Mouse (Mus musculus): ENCODE results near the gene Ajap1. TPM values are rescaled to one million over a fixed set of nuclear protein-coding genes. Genes with fewer than 3 reads are reported as not detected.

The Ajap1 gene
- polyA plus RNA-seq, 1 experiment from 2014 or later = 0.29 TPM

GRCm38 (mm10) chr4:153492444-153492843 is 9.8 kb upstream of the Ajap1 start:
- WGBS = 77% methylated on average over 9 of the region's 9 CpGs
- H3K27me3 ChIP-seq (ENCODE audit: control insufficient read depth, insufficient read depth, low read length) = no peaks in the 10 kb centered on the region
- no peak for ATAC-seq (ENCODE audit: insufficient number of reproducible peaks, insufficient read depth, low FRiP score, low read depth)
- no peak overlapping the region for H3K4me3 ChIP-seq (ENCODE audit: low read depth, low read length)
- H3K4me2 ChIP-seq (replicated peaks; ENCODE audit: low read depth, low read length) = no peak overlapping the region
- H3K4me1 ChIP-seq (ENCODE audit: control insufficient read depth, insufficient read depth, low read length) = no peaks in the 10 kb centered on the region
- H3K27ac ChIP-seq (ENCODE audit: low read length) = no peak overlapping the region
- no peaks in the 10 kb centered on the region for H3K9me3 ChIP-seq (ENCODE audit: control insufficient read depth, low read depth, low read length)
- no peaks in the 10 kb centered on the region for H3K36me3 ChIP-seq (ENCODE audit: control insufficient read depth, insufficient read depth, low read length)
- H3K9ac ChIP-seq (replicated peaks; ENCODE audit: low read depth, low read length) = no peak overlapping the region

GRCm38 (mm10) chr4:153489116-153489515 is 6.5 kb upstream of the Ajap1 start:
- no peak overlapping the region for H3K27ac ChIP-seq (ENCODE audit: low read length)
- no peaks in the 10 kb centered on the region for H3K36me3 ChIP-seq (ENCODE audit: control insufficient read depth, insufficient read depth, low read length)
- H3K4me1 ChIP-seq (ENCODE audit: control insufficient read depth, insufficient read depth, low read length) = no peaks in the 10 kb centered on the region
- no peak for ATAC-seq (ENCODE audit: insufficient number of reproducible peaks, insufficient read depth, low FRiP score, low read depth)
- 76% methylated on average over 8 of the region's 8 CpGs for WGBS
- H3K9me3 ChIP-seq (ENCODE audit: control insufficient read depth, low read depth, low read length) = no peaks in the 10 kb centered on the region
- peaks cover 2% of the 10 kb centered on the region; the same call in 1 of the 2 replicates for H3K27me3 ChIP-seq (ENCODE audit: control insufficient read depth, insufficient read depth, low read length)
- no peak overlapping the region for H3K9ac ChIP-seq (replicated peaks; ENCODE audit: low read depth, low read length)
- no peak overlapping the region for H3K4me3 ChIP-seq (ENCODE audit: low read depth, low read length)
- no peak overlapping the region for H3K4me2 ChIP-seq (replicated peaks; ENCODE audit: low read depth, low read length)

GRCm38 (mm10) chr4:153485913-153486312 is 3.3 kb upstream of the Ajap1 start:
- Histone ChIP-seq H3K4me2 (replicated peaks; ENCODE audit: low read depth, low read length) (no peak overlapping the region), H3K27me3 (ENCODE audit: control insufficient read depth, insufficient read depth, low read length) (peaks cover 33% of the 10 kb centered on the region), H3K36me3 (ENCODE audit: control insufficient read depth, insufficient read depth, low read length) (no peaks in the 10 kb centered on the region), H3K4me1 (ENCODE audit: control insufficient read depth, insufficient read depth, low read length) (peaks cover 19% of the 10 kb centered on the region), H3K9me3 (ENCODE audit: control insufficient read depth, low read depth, low read length) (no peaks in the 10 kb centered on the region), H3K9ac (replicated peaks; ENCODE audit: low read depth, low read length) (no peak overlapping the region), H3K4me3 (ENCODE audit: low read depth, low read length) (no peak overlapping the region), H3K27ac (ENCODE audit: low read length) (no peak overlapping the region)
- ATAC-seq (ENCODE audit: insufficient number of reproducible peaks, insufficient read depth, low FRiP score, low read depth) = no peak
- 52% methylated on average over 4 of the region's 4 CpGs for WGBS

GRCm38 (mm10) chr4:153484392-153484791 is 1.8 kb upstream of the Ajap1 start:
- Histone ChIP-seq H3K4me1 (ENCODE audit: control insufficient read depth, insufficient read depth, low read length) (peaks cover 19% of the 10 kb centered on the region), H3K27ac (ENCODE audit: low read length) (no peak overlapping the region), H3K27me3 (ENCODE audit: control insufficient read depth, insufficient read depth, low read length) (peaks cover 47% of the 10 kb centered on the region), H3K4me2 (replicated peaks; ENCODE audit: low read depth, low read length) (no peak overlapping the region), H3K9me3 (ENCODE audit: control insufficient read depth, low read depth, low read length) (no peaks in the 10 kb centered on the region), H3K36me3 (ENCODE audit: control insufficient read depth, insufficient read depth, low read length) (no peaks in the 10 kb centered on the region), H3K4me3 (ENCODE audit: low read depth, low read length) (no peak overlapping the region), H3K9ac (replicated peaks; ENCODE audit: low read depth, low read length) (no peak overlapping the region)
- no peak for ATAC-seq (ENCODE audit: insufficient number of reproducible peaks, insufficient read depth, low FRiP score, low read depth)
- WGBS = 5% methylated on average over 7 of the region's 7 CpGs

GRCm38 (mm10) chr4:153481361-153482234 is 1.0 kb downstream of the Ajap1 start:
- Histone ChIP-seq H3K4me1 (ENCODE audit: control insufficient read depth, insufficient read depth, low read length) (peaks cover 19% of the 10 kb centered on the region), H3K4me3 (ENCODE audit: low read depth, low read length) (peak overlapping the region; percentile 36), H3K9ac (replicated peaks; ENCODE audit: low read depth, low read length) (0 out of 2 replicates have a peak overlapping the region, but pooled peaks have one; percentile 14), H3K9me3 (ENCODE audit: control insufficient read depth, low read depth, low read length) (no peaks in the 10 kb centered on the region), H3K27ac (ENCODE audit: low read length) (no peak overlapping the region), H3K4me2 (replicated peaks; ENCODE audit: low read depth, low read length) (peak overlapping the region; percentile 78), H3K27me3 (ENCODE audit: control insufficient read depth, insufficient read depth, low read length) (peaks cover 56% of the 10 kb centered on the region), H3K36me3 (ENCODE audit: control insufficient read depth, insufficient read depth, low read length) (no peaks in the 10 kb centered on the region)
- 1% methylated on average over 70 of the region's 71 CpGs for WGBS
- ATAC-seq (ENCODE audit: insufficient number of reproducible peaks, insufficient read depth, low FRiP score, low read depth) = no peak

- H3K27me3 ChIP-seq (ENCODE audit: control insufficient read depth, insufficient read depth, low read length) = peaks cover 56% of the 10 kb centered on the region
- 3% methylated on average over 19 of the region's 19 CpGs for WGBS
- peaks cover 19% of the 10 kb centered on the region for H3K4me1 ChIP-seq (ENCODE audit: control insufficient read depth, insufficient read depth, low read length)
- no peak overlapping the region for H3K9ac ChIP-seq (replicated peaks; ENCODE audit: low read depth, low read length)
- H3K4me3 ChIP-seq (ENCODE audit: low read depth, low read length) = peak overlapping the region; percentile 36; the same call in 1 of the 2 replicates
- H3K4me2 ChIP-seq (replicated peaks; ENCODE audit: low read depth, low read length) = peak overlapping the region; percentile 78; the same call in 1 of the 2 replicates
- H3K36me3 ChIP-seq (ENCODE audit: control insufficient read depth, insufficient read depth, low read length) = no peaks in the 10 kb centered on the region
- H3K27ac ChIP-seq (ENCODE audit: low read length) = no peak overlapping the region
- H3K9me3 ChIP-seq (ENCODE audit: control insufficient read depth, low read depth, low read length) = no peaks in the 10 kb centered on the region
- no peak for ATAC-seq (ENCODE audit: insufficient number of reproducible peaks, insufficient read depth, low FRiP score, low read depth)
Observed at GRCm38 (mm10) chr4:153480551-153481262, 1.9 kb downstream of the Ajap1 start.

- 24% methylated on average over 8 of the region's 8 CpGs for WGBS
- Histone ChIP-seq H3K4me3 (ENCODE audit: low read depth, low read length) (no peak overlapping the region), H3K36me3 (ENCODE audit: control insufficient read depth, insufficient read depth, low read length) (no peaks in the 10 kb centered on the region), H3K4me1 (ENCODE audit: control insufficient read depth, insufficient read depth, low read length) (peaks cover 19% of the 10 kb centered on the region), H3K9ac (replicated peaks; ENCODE audit: low read depth, low read length) (no peak overlapping the region), H3K4me2 (replicated peaks; ENCODE audit: low read depth, low read length) (no peak overlapping the region), H3K27ac (ENCODE audit: low read length) (no peak overlapping the region), H3K9me3 (ENCODE audit: control insufficient read depth, low read depth, low read length) (no peaks in the 10 kb centered on the region), H3K27me3 (ENCODE audit: control insufficient read depth, insufficient read depth, low read length) (peaks cover 54% of the 10 kb centered on the region)
- no peak for ATAC-seq (ENCODE audit: insufficient number of reproducible peaks, insufficient read depth, low FRiP score, low read depth)
Observed at GRCm38 (mm10) chr4:153479144-153479543, 3.5 kb downstream of the Ajap1 start.

GRCm38 (mm10) chr4:153473480-153474252 is 8.9 kb downstream of the Ajap1 start:
- Histone ChIP-seq H3K9ac (replicated peaks; ENCODE audit: low read depth, low read length) (no peak overlapping the region), H3K4me3 (ENCODE audit: low read depth, low read length) (no peak overlapping the region), H3K27me3 (ENCODE audit: control insufficient read depth, insufficient read depth, low read length) (peaks cover 5% of the 10 kb centered on the region; the same call in 1 of the 2 replicates), H3K4me2 (replicated peaks; ENCODE audit: low read depth, low read length) (no peak overlapping the region), H3K27ac (ENCODE audit: low read length) (no peak overlapping the region), H3K9me3 (ENCODE audit: control insufficient read depth, low read depth, low read length) (peaks cover 5% of the 10 kb centered on the region; the same call in 1 of the 2 replicates), H3K36me3 (ENCODE audit: control insufficient read depth, insufficient read depth, low read length) (no peaks in the 10 kb centered on the region), H3K4me1 (ENCODE audit: control insufficient read depth, insufficient read depth, low read length) (no peaks in the 10 kb centered on the region)
- ATAC-seq (ENCODE audit: insufficient number of reproducible peaks, insufficient read depth, low FRiP score, low read depth) = no peak
- WGBS = 72% methylated on average over 4 of the region's 4 CpGs
